Comparison of ENCODE assay signal across 18 mouse cellular contexts in genomic region chr4:146167202-146167832, GRCm38 (mm10). TPM values are rescaled to one million over a fixed set of nuclear protein-coding genes. Genes with fewer than 3 reads are reported as not detected.
A peak's percentile ranks its signal among the peaks of the same experiment; 100 is the strongest.
DNase-seq lines count a peak whose midpoint lies in the region; ATAC-seq and TF ChIP-seq lines count a peak whose summit lies in the region.
"Not testable (repeated sequence)": the region's sequence is repeated elsewhere in the genome, so short reads cannot be mapped to it uniquely, and the experiment has no call there.
"Had no signal": no experiment of that assay in that cellular context is flagged by ENCODE, and none has a peak within 500 bp of the region (broad histone marks: within the 10 kb centered on the region; RNA-seq: fewer than 3 reads in every experiment).

No protein-coding gene starts in this region.

- WGBS in embryonic facial prominence, embryonic 12.5 days = 83% methylated on average over 3 of the region's 3 CpGs
- 72% methylated on average over 3 of the region's 3 CpGs for WGBS in heart, embryonic 11.5 days (ENCODE audit: insufficient replicate concordance)
- WGBS in hindbrain, postnatal 0 days = 84% methylated on average over 3 of the region's 3 CpGs
- 80% methylated on average over 3 of the region's 3 CpGs for WGBS in kidney, postnatal 0 days
- 61% methylated on average over 3 of the region's 3 CpGs for WGBS in liver, postnatal 0 days (ENCODE audit: insufficient replicate concordance)
- WGBS in midbrain, postnatal 0 days = 77% methylated on average over 3 of the region's 3 CpGs

- not testable (repeated sequence) for H3K4me3 ChIP-seq in embryonic facial prominence, embryonic 12.5 days; heart, embryonic 11.5 days (ENCODE audit: low read depth, low read length); hindbrain, postnatal 0 days (ENCODE audit: low read length); kidney, postnatal 0 days (replicated peaks; ENCODE audit: low read depth, low read length); liver, postnatal 0 days (ENCODE audit: low read depth, low read length); midbrain, postnatal 0 days (ENCODE audit: low read depth, low read length)

- DNase-seq in ES-CJ7 (ENCODE audit: low read depth, low spot score) = peak; percentile 2
- DNase-seq in hindbrain, postnatal 0 days (ENCODE audit: low spot score) = peak; percentile 1
- DNase-seq in kidney, postnatal 0 days (ENCODE audit: low spot score); liver, postnatal 0 days; midbrain, postnatal 0 days (ENCODE audit: low spot score): not testable (repeated sequence)
- peak; percentile 1 for DNase-seq in yolk sac, embryonic 10.5 days (ENCODE audit: low spot score)

- H3K4me2 ChIP-seq in embryonic facial prominence, embryonic 12.5 days (replicated peaks); heart, embryonic 11.5 days; hindbrain, postnatal 0 days (ENCODE audit: low read depth, low read length); kidney, postnatal 0 days (ENCODE audit: low read length); liver, postnatal 0 days (ENCODE audit: low read depth, low read length); midbrain, postnatal 0 days (ENCODE audit: low read depth, low read length, poor library complexity, severe bottlenecking): not testable (repeated sequence)

- not testable (repeated sequence) for TF ChIP-seq EP300 in liver, postnatal 0 days (IDR thresholded peaks at IDR 0.05; ENCODE audit: low read depth)

- not testable (repeated sequence) for H3K27ac ChIP-seq in embryonic facial prominence, embryonic 12.5 days; heart, embryonic 11.5 days (ENCODE audit: low read depth, low read length); hindbrain, postnatal 0 days; kidney, postnatal 0 days; liver, postnatal 0 days (ENCODE audit: low read depth); midbrain, postnatal 0 days (ENCODE audit: low read depth, low read length)

- not testable (repeated sequence) for H3K9ac ChIP-seq in embryonic facial prominence, embryonic 12.5 days; heart, embryonic 11.5 days (ENCODE audit: low read depth, low read length); hindbrain, postnatal 0 days (replicated peaks; ENCODE audit: low read length); kidney, postnatal 0 days (ENCODE audit: low read depth, low read length); liver, postnatal 0 days (replicated peaks); midbrain, postnatal 0 days (replicated peaks; ENCODE audit: low read length, poor library complexity, severe bottlenecking)

- ATAC-seq in embryonic facial prominence, embryonic 12.5 days (ENCODE audit: insufficient number of reproducible peaks, insufficient read depth, low FRiP score, low TSS enrichment) = 0 out of 2 replicates have a peak, but pooled peaks have one; percentile 44
- ATAC-seq in heart, embryonic 11.5 days (replicated peaks; ENCODE audit: insufficient number of reproducible peaks, low FRiP score, low TSS enrichment) = peak; percentile 24; the same call in 1 of the 2 replicates
- ATAC-seq in hindbrain, postnatal 0 days = peak; percentile 38; the same call in 1 of the 2 replicates
- peak; percentile 30; the same call in 1 of the 2 replicates for ATAC-seq in kidney, postnatal 0 days (replicated peaks; ENCODE audit: low FRiP score, low read depth)
- peak; percentile 23 for ATAC-seq in liver, postnatal 0 days
- ATAC-seq in midbrain, postnatal 0 days (ENCODE audit: low FRiP score) = peak; percentile 42

- H3K36me3 ChIP-seq in embryonic facial prominence, embryonic 12.5 days; heart, embryonic 11.5 days (ENCODE audit: control insufficient read depth, insufficient read depth, low read length); hindbrain, postnatal 0 days (ENCODE audit: insufficient read depth, low read length); kidney, postnatal 0 days (ENCODE audit: insufficient read depth, low read length); liver, postnatal 0 days (replicated peaks; ENCODE audit: insufficient read depth, low read length); midbrain, postnatal 0 days (ENCODE audit: insufficient read depth, low read length): not testable (repeated sequence)

- H3K4me1 ChIP-seq in embryonic facial prominence, embryonic 12.5 days; heart, embryonic 11.5 days (ENCODE audit: control insufficient read depth, insufficient read depth, low read length); hindbrain, postnatal 0 days (ENCODE audit: insufficient read depth, low read length); kidney, postnatal 0 days (replicated peaks; ENCODE audit: insufficient read depth, low read length); liver, postnatal 0 days (ENCODE audit: insufficient read depth); midbrain, postnatal 0 days (ENCODE audit: insufficient read depth, low read length): not testable (repeated sequence)

- not testable (repeated sequence) for H3K9me3 ChIP-seq in embryonic facial prominence, embryonic 12.5 days; heart, embryonic 11.5 days (replicated peaks; ENCODE audit: control insufficient read depth, low read length); kidney, postnatal 0 days (replicated peaks; ENCODE audit: low read length); liver, postnatal 0 days (ENCODE audit: low read length)
- peaks cover 11% of the 10 kb centered on the region for H3K9me3 ChIP-seq in hindbrain, postnatal 0 days (ENCODE audit: low read length)
- H3K9me3 ChIP-seq in midbrain, postnatal 0 days (ENCODE audit: low read length) = peaks cover 14% of the 10 kb centered on the region

- not testable (repeated sequence) for H3K27me3 ChIP-seq in embryonic facial prominence, embryonic 12.5 days; heart, embryonic 11.5 days (ENCODE audit: control insufficient read depth, insufficient read depth, low read length); hindbrain, postnatal 0 days (ENCODE audit: insufficient read depth, low read length); kidney, postnatal 0 days (ENCODE audit: insufficient read depth, low read length); liver, postnatal 0 days (ENCODE audit: insufficient read depth, low read length); midbrain, postnatal 0 days (ENCODE audit: insufficient read depth, low read length)

- TF ChIP-seq CTCF in hindbrain, postnatal 0 days (IDR thresholded peaks at IDR 0.05; ENCODE audit: low read depth); kidney, postnatal 0 days (IDR thresholded peaks at IDR 0.05; ENCODE audit: low read depth); liver, postnatal 0 days (IDR thresholded peaks at IDR 0.05; ENCODE audit: low read depth); midbrain, postnatal 0 days (IDR thresholded peaks at IDR 0.05): not testable (repeated sequence)

RNA-seq across cellular contexts. Expression of gene Zfp600, which starts 10.7 kb away (rescaled TPM):
- not detected in 2 replicates for polyA plus RNA-seq in embryonic facial prominence, embryonic 12.5 days (2016; fragmentation: Nextera tagmentation; extraction: Ambion mirVana)
- polyA plus RNA-seq in heart, embryonic 11.5 days (2014; fragmentation: Nextera tagmentation; extraction: Ambion mirVana) = not detected in 2 replicates
- 0.21 TPM in 1 of 2 replicates, not detected in the other for total RNA-seq in hindbrain, postnatal 0 days (2014; rRNA removed)
- polyA plus RNA-seq in hindbrain, postnatal 0 days (2015; fragmentation: Nextera tagmentation; extraction: Ambion mirVana) = not detected in 2 replicates
- polyA plus RNA-seq in kidney, postnatal 0 days (2015; fragmentation: Nextera tagmentation; extraction: Ambion mirVana) = not detected in 2 replicates
- not detected in 2 replicates for polyA plus RNA-seq in liver, postnatal 0 days (2015; fragmentation: Nextera tagmentation; extraction: Ambion mirVana)
- not detected in 2 replicates for total RNA-seq in midbrain, postnatal 0 days (2014; rRNA removed)
- polyA plus RNA-seq in midbrain, postnatal 0 days (2015; fragmentation: Nextera tagmentation; extraction: Ambion mirVana) = not detected in 2 replicates
- total RNA-seq: adrenal gland, postnatal 10 days; gastrocnemius, adult 2 months; layer of hippocampus, postnatal 14 days; megakaryocyte-erythroid progenitor cell, adult 5-6 weeks had no signal
- polyA plus RNA-seq: embryonic facial prominence, embryonic 15.5 days; gonadal fat pad, adult 2 months; heart, embryonic 13.5 days; intestine, embryonic 16.5 days; kidney, embryonic 16.5 days; limb, embryonic 15.5 days had no signal
